ENCODE assay signal across 8 mouse cellular contexts in the genomic region with DNA sequence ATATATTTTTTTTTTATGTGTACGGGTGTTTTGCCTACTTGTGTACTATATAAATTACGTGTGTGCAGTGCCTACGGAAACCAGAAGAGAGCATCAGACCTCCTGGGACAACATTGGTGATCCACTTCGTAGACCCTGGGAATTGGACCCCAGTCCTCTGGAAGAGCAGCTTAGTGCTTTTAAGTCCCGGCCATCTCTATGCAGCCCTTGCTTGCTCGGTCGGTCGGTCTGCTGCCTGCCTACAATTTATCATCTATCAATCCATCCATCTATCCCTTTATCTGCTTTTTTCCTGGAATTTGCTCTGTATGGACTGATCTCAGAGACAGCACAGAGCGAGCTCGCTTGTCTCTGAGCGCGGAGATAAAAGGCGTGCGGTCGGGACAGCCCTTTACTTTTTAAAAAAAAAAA. TPM values are rescaled to one million over a fixed set of nuclear protein-coding genes. Genes with fewer than 3 reads are reported as not detected.
DNase-seq lines count a peak whose midpoint lies in the region; ATAC-seq and TF ChIP-seq lines count a peak whose summit lies in the region.

No protein-coding gene starts in this region.

- 0 out of 2 replicates have a peak, but pooled peaks have one; percentile 21 for TF ChIP-seq CTCF in kidney, adult 2 months (conservative IDR thresholded peaks at IDR 0.05; ENCODE audit: insufficient read depth, insufficient read length, low read depth, low read length)
- no peak for TF ChIP-seq CTCF in small intestine, adult 2 months (IDR thresholded peaks at IDR 0.05; ENCODE audit: extremely low read depth, insufficient read length, insufficient replicate concordance, low read depth, low read length)

- H3K9ac ChIP-seq in forebrain, embryonic 13.5 days, result peak overlapping the region; percentile 79
- H3K9ac ChIP-seq in liver, embryonic 13.5 days, result peak overlapping the region; percentile 87

- under 1% methylated on average over 15 of the region's 15 CpGs for WGBS in kidney, adult 2 months
- WGBS in forebrain, embryonic 13.5 days, result under 1% methylated on average over 15 of the region's 15 CpGs
- WGBS in liver, embryonic 13.5 days (ENCODE audit: insufficient replicate concordance), result under 1% methylated on average over 15 of the region's 15 CpGs
- WGBS in small intestine, adult 2 months, result under 1% methylated on average over 15 of the region's 15 CpGs

- peak overlapping the region; percentile 45 for H3K4me3 ChIP-seq in kidney, adult 2 months (ENCODE audit: insufficient read depth, low read depth, low read length)
- H3K4me3 ChIP-seq in forebrain, embryonic 13.5 days, result peak overlapping the region; percentile 95
- peak overlapping the region; percentile 87 for H3K4me3 ChIP-seq in liver, embryonic 13.5 days (replicated peaks)
- peak overlapping the region; percentile 71 for H3K4me3 ChIP-seq in small intestine, adult 2 months (ENCODE audit: low read depth, low read length)

- DNase-seq in kidney, adult 2 months, result peak; percentile 13
- no peak for DNase-seq in kidney, postnatal 25 days
- DNase-seq in MN1 (ENCODE audit: low spot score), result peak; percentile 77
- DNase-seq in liver, embryonic 13.5 days, result no peak
- DNase-seq in adrenal gland, adult (ENCODE audit: inconsistent age in 2 of 2, low spot score in 1 of 2), result no peak
- DNase-seq in left cerebral cortex, adult 11 months (ENCODE audit: low spot score), result no peak

- ATAC-seq in forebrain, embryonic 13.5 days, result peak; percentile 61
- peak; percentile 49 for ATAC-seq in liver, embryonic 13.5 days (ENCODE audit: low read depth)

- 0 out of 2 replicates have a peak overlapping the region, but pooled peaks have one; percentile 13 for H3K27ac ChIP-seq in kidney, adult 2 months (ENCODE audit: insufficient read depth, low read depth, low read length)
- peak overlapping the region; percentile 91 for H3K27ac ChIP-seq in forebrain, embryonic 13.5 days
- H3K27ac ChIP-seq in liver, embryonic 13.5 days, result peak overlapping the region; percentile 97
- H3K27ac ChIP-seq in small intestine, adult 2 months (ENCODE audit: insufficient read depth, low read depth, low read length), result peak overlapping the region; percentile 50

- peak overlapping the region; percentile 94 for H3K4me2 ChIP-seq in forebrain, embryonic 13.5 days
- H3K4me2 ChIP-seq in liver, embryonic 13.5 days, result peak overlapping the region; percentile 99

- no peaks in the 10 kb centered on the region for H3K4me1 ChIP-seq in kidney, adult 2 months (ENCODE audit: control insufficient read depth, insufficient read depth, low read length)
- H3K4me1 ChIP-seq in forebrain, embryonic 13.5 days, result peaks cover 19% of the 10 kb centered on the region
- H3K4me1 ChIP-seq in liver, embryonic 13.5 days (replicated peaks), result peaks cover 43% of the 10 kb centered on the region
- peaks cover 3% of the 10 kb centered on the region for H3K4me1 ChIP-seq in small intestine, adult 2 months (ENCODE audit: control insufficient read depth, insufficient read depth, insufficient read length, low read length)

- no peaks in the 10 kb centered on the region for H3K36me3 ChIP-seq in kidney, adult 2 months (ENCODE audit: control insufficient read depth, insufficient read depth, low read length)
- H3K36me3 ChIP-seq in forebrain, embryonic 13.5 days (ENCODE audit: poor library complexity, severe bottlenecking), result peaks cover 61% of the 10 kb centered on the region
- H3K36me3 ChIP-seq in liver, embryonic 13.5 days, result peaks cover 68% of the 10 kb centered on the region
- peaks cover 19% of the 10 kb centered on the region for H3K36me3 ChIP-seq in small intestine, adult 2 months (ENCODE audit: control insufficient read depth, insufficient read depth, low read length)

- H3K9me3 ChIP-seq in forebrain, embryonic 13.5 days (replicated peaks), result no peaks in the 10 kb centered on the region
- H3K9me3 ChIP-seq in liver, embryonic 13.5 days (replicated peaks), result no peaks in the 10 kb centered on the region

- no peaks in the 10 kb centered on the region for H3K27me3 ChIP-seq in kidney, adult 2 months (replicated peaks; ENCODE audit: control insufficient read depth, insufficient read depth, low read length)
- no peaks in the 10 kb centered on the region for H3K27me3 ChIP-seq in forebrain, embryonic 13.5 days
- H3K27me3 ChIP-seq in liver, embryonic 13.5 days, result no peaks in the 10 kb centered on the region
- no peaks in the 10 kb centered on the region for H3K27me3 ChIP-seq in small intestine, adult 2 months (ENCODE audit: control insufficient read depth, insufficient read depth, low read length)

- TF ChIP-seq POLR2A in kidney, adult 2 months (IDR thresholded peaks at IDR 0.05; ENCODE audit: low read depth, low read length), result no peak
- TF ChIP-seq POLR2A in small intestine, adult 2 months (IDR thresholded peaks at IDR 0.05; ENCODE audit: low read depth, low read length), result no peak

RNA-seq across cellular contexts. Expression of gene Noc2l, which starts 0.4 kb away (rescaled TPM):
- 46.1 and 46.5 TPM in 2 replicates for polyA plus RNA-seq in kidney, adult 2 months (2012; rRNA removed)
- polyA plus RNA-seq in forebrain, embryonic 13.5 days (2015; fragmentation: Nextera tagmentation; extraction: Ambion mirVana), result 62.8 and 64.9 TPM in 2 replicates
- polyA plus RNA-seq in liver, embryonic 13.5 days (2015; fragmentation: Nextera tagmentation; extraction: Ambion mirVana), result 69.0 and 73.9 TPM in 2 replicates
- polyA plus RNA-seq in small intestine, adult 2 months (2012; rRNA removed), result 28.7 and 37.0 TPM in 2 replicates

RNA-seq across cellular contexts. Expression of gene Plekhn1, which starts 0.7 kb away (rescaled TPM):
- 34.8 and 41.2 TPM in 2 replicates for polyA plus RNA-seq in kidney, adult 2 months (2012; rRNA removed)
- 22.4 and 26.2 TPM in 2 replicates for polyA plus RNA-seq in forebrain, embryonic 13.5 days (2015; fragmentation: Nextera tagmentation; extraction: Ambion mirVana)
- 4.0 and 4.1 TPM in 2 replicates for polyA plus RNA-seq in liver, embryonic 13.5 days (2015; fragmentation: Nextera tagmentation; extraction: Ambion mirVana)
- 30.3 and 46.9 TPM in 2 replicates for polyA plus RNA-seq in small intestine, adult 2 months (2012; rRNA removed)

RNA-seq across cellular contexts. Expression of gene Perm1, which starts 19.7 kb away (rescaled TPM):
- polyA plus RNA-seq in kidney, adult 2 months (2012; rRNA removed), result 4.6 and 5.6 TPM in 2 replicates
- 1.2 and 1.6 TPM in 2 replicates for polyA plus RNA-seq in forebrain, embryonic 13.5 days (2015; fragmentation: Nextera tagmentation; extraction: Ambion mirVana)
- 0.08 TPM in 1 of 2 replicates, not detected in the other for polyA plus RNA-seq in liver, embryonic 13.5 days (2015; fragmentation: Nextera tagmentation; extraction: Ambion mirVana)
- polyA plus RNA-seq in small intestine, adult 2 months (2012; rRNA removed), result 0.06 and 0.09 TPM in 2 replicates

RNA-seq across cellular contexts. Expression of gene Samd11, which starts 20.1 kb away (rescaled TPM):
- 0.29 and 0.39 TPM in 2 replicates for polyA plus RNA-seq in kidney, adult 2 months (2012; rRNA removed)
- 0.85 and 1.5 TPM in 2 replicates for polyA plus RNA-seq in forebrain, embryonic 13.5 days (2015; fragmentation: Nextera tagmentation; extraction: Ambion mirVana)
- 25.7 and 27.9 TPM in 2 replicates for polyA plus RNA-seq in liver, embryonic 13.5 days (2015; fragmentation: Nextera tagmentation; extraction: Ambion mirVana)
- 0.29 and 0.34 TPM in 2 replicates for polyA plus RNA-seq in small intestine, adult 2 months (2012; rRNA removed)

RNA-seq across cellular contexts. Expression of gene AW011738, which starts 32.3 kb away (rescaled TPM):
- polyA plus RNA-seq in kidney, adult 2 months (2012; rRNA removed), result 1.7 and 1.9 TPM in 2 replicates
- polyA plus RNA-seq in forebrain, embryonic 13.5 days (2015; fragmentation: Nextera tagmentation; extraction: Ambion mirVana), result 6.2 and 7.6 TPM in 2 replicates
- 0.89 and 1.0 TPM in 2 replicates for polyA plus RNA-seq in liver, embryonic 13.5 days (2015; fragmentation: Nextera tagmentation; extraction: Ambion mirVana)
- 1.6 and 1.8 TPM in 2 replicates for polyA plus RNA-seq in small intestine, adult 2 months (2012; rRNA removed)

Comparison
In these comparisons a context has a peak if more than half of its experiments do, and no peak if none do; other contexts are left out.
1. DNase-seq: peak in kidney, adult 2 months (single experiment) and MN1 (single experiment); none in kidney, postnatal 25 days (0 of 2), liver, embryonic 13.5 days (single experiment), adrenal gland, adult (0 of 2) and left cerebral cortex, adult 11 months (single experiment).
2. H3K27ac ChIP-seq: peak in every context shown above with its lines; median percentile 97 in liver, embryonic 13.5 days; 91 in forebrain, embryonic 13.5 days; 50 in small intestine, adult 2 months; 13 in kidney, adult 2 months.
3. H3K4me3 ChIP-seq: peak in every context shown above with its lines; median percentile 95 in forebrain, embryonic 13.5 days; 87 in liver, embryonic 13.5 days; 71 in small intestine, adult 2 months; 45 in kidney, adult 2 months.